Mouse (Mus musculus) bone marrow, adult 2 months (tissue): ENCODE data around the gene Tgfb1i1. TPM values are rescaled to one million over a fixed set of nuclear protein-coding genes. Genes with fewer than 3 reads are reported as not detected.

Experiments
- H3K27ac ChIP-seq: fragments of 200-500 bp; 2 replicates; pipeline ENCODE4 v1.5.1; 2012; ENCODE audit warnings: low read depth, mild to moderate bottlenecking, control low read depth, inconsistent platforms, low read length; ENCODE audit not compliant: control insufficient read depth, poor library complexity, insufficient read depth
- H3K4me1 ChIP-seq: fragments of 200-500 bp; 2 replicates; pipeline ENCODE4 v1.6.1; 2011; ENCODE audit warnings: low read length; ENCODE audit not compliant: control insufficient read depth, insufficient read depth
- H3K4me3 ChIP-seq: fragments of 200-500 bp; replicated peaks from 2 replicates; pipeline ENCODE3; 2011; ENCODE audit warnings: mild to moderate bottlenecking, low read depth, low read length, control low read depth; ENCODE audit not compliant: control insufficient read depth
- CTCF ChIP-seq: fragments of 200-500 bp; IDR thresholded peaks from 2 replicates; pipeline ENCODE4 v1.5.1; 2011; ENCODE audit warnings: low read length, control low read depth; ENCODE audit not compliant: control insufficient read depth, insufficient read depth
- POLR2A ChIP-seq: fragments of 200-500 bp; IDR thresholded peaks from 2 replicates; pipeline ENCODE4 v1.6.1; 2011; ENCODE audit warnings: low read depth, mild to moderate bottlenecking, control low read depth, low read length, borderline replicate concordance; ENCODE audit not compliant: control insufficient read depth
- WGBS: fragments of 180-500 bp; shearing (Covaris S2); methylation state at CpG from one replicate; pipeline ENCODE4 v1.1.7; 2018; 5-methylcytosine and 5-hydroxymethylcytosine counted together
- polyA plus RNA-seq: library from polyadenylated mRNA; stranded (reverse); fragments of >200 nt; gene quantifications from 2 replicates; pipeline ENCODE4 v1.2.4, GENCODE M21; 2011; ENCODE audit warnings: low replicate concordance; ENCODE audit not compliant: missing spikeins, insufficient read depth, insufficient read length

The Tgfb1i1 gene
- 13.9 and 22.2 TPM in 2 replicates for polyA plus RNA-seq

DNA sequence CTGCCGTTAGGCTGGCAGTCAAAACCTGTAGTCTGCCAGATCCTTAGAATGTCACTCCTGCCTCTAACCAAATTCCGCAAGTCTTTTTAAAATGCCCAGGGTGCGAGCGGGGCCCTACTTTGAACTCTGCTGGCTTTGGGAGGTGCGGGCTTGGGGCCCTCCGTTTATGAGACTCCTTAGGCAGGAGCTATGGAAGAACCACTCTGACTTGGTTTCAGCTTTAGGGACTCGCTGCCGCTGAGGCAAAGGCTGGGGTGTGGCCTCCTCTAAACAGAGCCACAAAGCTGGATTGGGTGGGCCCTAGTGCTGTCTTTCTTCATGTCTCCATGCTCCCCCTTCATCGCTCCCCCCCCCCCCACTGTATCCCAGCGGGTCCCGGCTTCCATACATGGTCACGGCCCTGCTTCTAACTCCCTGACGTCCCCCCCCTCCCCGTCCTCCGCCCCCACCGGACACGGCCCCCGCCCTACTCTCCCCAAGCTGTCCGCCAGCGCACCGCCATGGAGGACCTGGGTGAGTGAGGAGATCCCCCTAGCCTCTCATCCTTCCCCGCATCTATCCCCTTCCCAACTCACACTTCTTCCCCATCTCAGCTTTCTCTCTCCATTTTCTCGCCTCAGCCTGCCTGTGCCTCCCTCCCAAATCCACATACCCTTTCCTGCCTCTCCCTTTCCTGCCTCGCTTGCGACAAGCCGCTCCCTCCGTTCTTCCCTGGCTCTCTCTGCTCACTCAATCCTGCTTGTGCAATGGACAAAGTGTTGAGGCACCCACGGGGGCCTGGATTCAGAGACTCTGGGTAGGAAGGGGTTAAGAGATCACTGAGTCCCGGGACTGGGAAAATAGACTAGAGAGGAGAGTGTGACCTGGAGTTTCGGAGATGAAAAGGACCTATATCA, at the start of gene Tgfb1i1:
Tgfb1i1 (plus strand) TSS at position 317 of the 896 bp plus-strand sequence.
- peak within 1 kb of the TSS; percentile 16 for H3K4me3 ChIP-seq
- peaks cover 2% of the 10 kb centered on the region for H3K4me1 ChIP-seq
- H3K27ac ChIP-seq, result peak within 1 kb of the TSS; percentile 15; the same call in 1 of the 2 replicates
- TF ChIP-seq POLR2A (no peak), CTCF (no peak)
- 16% methylated on average over 30 of the region's 30 CpGs for WGBS

DNA sequence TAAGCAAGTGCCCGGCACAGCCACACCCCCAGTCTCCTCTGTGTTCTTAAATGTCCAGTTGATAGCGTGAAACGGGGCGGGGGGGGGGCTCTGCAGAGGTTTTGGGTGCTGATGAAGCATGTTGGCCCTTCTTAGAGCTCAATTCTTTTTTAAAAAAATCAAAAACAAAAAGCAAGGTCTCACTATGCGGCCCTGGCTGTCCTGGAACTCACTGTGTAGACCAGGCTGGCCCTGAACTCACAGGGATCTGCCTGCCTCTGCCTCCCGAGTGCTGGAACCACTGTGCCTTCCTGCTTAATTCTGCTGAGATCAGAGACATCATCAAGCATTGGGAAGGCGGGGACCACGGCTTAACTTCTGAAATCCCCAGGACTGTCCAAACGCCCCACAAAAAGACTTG, 45.0 kb upstream of the Tgfb1i1 start:
- H3K27ac ChIP-seq, result no peak overlapping the region
- no peak overlapping the region for H3K4me3 ChIP-seq
- H3K4me1 ChIP-seq, result peaks cover 4% of the 10 kb centered on the region
- WGBS, result 78% methylated on average over 9 of the region's 9 CpGs
- TF ChIP-seq CTCF (no peak), POLR2A (no peak)

DNA sequence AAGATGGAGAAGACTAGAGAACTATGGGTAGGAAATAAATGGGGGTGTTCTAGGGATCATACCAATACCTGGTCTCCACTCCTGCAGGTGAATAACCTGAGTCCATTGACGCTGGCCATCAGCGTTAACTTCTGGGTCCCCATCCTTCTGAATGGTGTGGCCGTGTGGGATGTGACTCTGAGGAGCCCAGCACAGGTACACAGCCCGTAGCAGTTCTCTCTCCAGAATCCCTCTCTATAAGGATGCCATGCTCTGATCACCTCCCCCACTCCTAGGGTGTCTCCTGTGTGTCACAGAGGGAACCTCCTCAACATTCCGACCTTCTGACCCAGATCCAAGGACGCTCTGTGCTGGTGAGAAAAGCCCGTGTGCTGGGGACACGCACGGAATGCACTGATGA, 43.5 kb upstream of the Tgfb1i1 start:
- Histone ChIP-seq H3K4me3 (no peak overlapping the region), H3K27ac (no peak overlapping the region), H3K4me1 (peaks cover 4% of the 10 kb centered on the region)
- 89% methylated on average over 9 of the region's 9 CpGs for WGBS
- TF ChIP-seq CTCF (no peak), POLR2A (no peak)

DNA sequence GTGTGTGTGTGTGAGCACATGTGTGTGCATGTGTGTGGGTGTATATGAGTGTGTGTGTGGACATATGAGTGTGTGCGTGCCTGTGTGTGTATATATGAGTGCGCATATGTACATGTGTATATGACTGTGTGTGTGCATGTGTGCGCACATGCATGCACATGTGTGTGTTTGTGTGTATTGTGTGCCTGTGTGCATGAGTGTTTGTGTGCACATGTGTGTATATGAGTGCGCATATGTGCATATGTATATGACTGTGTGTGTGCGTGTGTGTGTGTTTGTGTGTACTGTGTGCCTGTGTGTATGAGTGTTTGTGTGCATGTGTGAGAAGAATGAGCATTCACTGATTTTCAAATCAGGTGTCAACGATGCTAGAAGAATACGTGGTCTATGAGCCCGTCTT, 42.4 kb upstream of the Tgfb1i1 start:
- H3K4me3 ChIP-seq, result no peak overlapping the region
- 84% methylated on average over 8 of the region's 8 CpGs for WGBS
- TF ChIP-seq POLR2A (no peak), CTCF (no peak)
- no peak overlapping the region for H3K27ac ChIP-seq
- H3K4me1 ChIP-seq, result peaks cover 4% of the 10 kb centered on the region

DNA sequence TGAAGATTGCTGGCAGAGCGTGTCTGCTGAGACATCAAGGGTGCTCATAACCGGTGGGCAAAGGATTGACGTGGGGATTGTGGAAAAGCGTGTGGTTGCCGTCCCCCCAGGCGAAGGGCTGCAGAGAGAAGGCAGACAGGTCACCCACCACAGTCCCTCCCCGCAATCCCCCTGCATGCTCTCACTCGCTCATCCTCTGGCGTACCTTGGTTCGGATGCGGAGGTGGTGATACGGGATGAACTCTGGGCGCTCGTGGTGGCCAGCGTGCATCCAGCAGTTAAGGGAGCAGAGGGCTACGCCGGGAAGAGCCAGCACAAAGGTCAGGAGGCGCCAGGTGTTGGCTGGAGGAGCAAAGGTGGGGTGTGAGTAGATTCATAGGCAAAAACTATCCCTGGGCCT, 40.9 kb upstream of the Tgfb1i1 start:
- no peak for TF ChIP-seq POLR2A
- TF ChIP-seq CTCF, result no peak
- Histone ChIP-seq H3K27ac (peak overlapping the region; percentile 19; the same call in 1 of the 2 replicates), H3K4me1 (peaks cover 4% of the 10 kb centered on the region), H3K4me3 (peak overlapping the region; percentile 4)
- WGBS, result 89% methylated on average over 18 of the region's 18 CpGs

DNA sequence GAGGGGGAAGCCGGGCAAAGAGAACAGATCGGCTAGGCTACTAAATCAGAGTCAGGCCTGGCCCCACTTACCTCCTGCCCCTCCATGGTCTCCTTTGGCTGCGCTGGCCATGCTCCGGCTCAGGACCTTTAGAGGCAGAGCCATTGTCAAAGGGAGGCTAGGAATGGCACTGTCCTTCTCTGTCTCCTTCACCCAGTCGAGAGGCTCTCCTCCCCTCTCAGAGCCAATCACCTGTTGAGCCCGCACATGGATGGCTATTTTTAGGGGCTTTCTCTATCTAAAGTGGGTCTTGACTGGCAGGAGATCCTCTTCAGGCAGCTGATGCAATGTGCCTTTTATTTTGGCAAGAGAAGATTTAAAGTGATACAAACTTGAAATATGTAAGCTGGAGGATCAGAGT, 40.5 kb upstream of the Tgfb1i1 start, which contains the start of gene Cox6a2:
Cox6a2 (minus strand) TSS at position 236 of the 400 bp plus-strand sequence.
- 73% methylated on average over 6 of the region's 6 CpGs for WGBS
- Histone ChIP-seq H3K27ac (peak within 1 kb of the TSS; percentile 19; the same call in 1 of the 2 replicates), H3K4me3 (peak within 1 kb of the TSS; percentile 4), H3K4me1 (peaks cover 4% of the 10 kb centered on the region)
- TF ChIP-seq CTCF (no peak), POLR2A (no peak)

DNA sequence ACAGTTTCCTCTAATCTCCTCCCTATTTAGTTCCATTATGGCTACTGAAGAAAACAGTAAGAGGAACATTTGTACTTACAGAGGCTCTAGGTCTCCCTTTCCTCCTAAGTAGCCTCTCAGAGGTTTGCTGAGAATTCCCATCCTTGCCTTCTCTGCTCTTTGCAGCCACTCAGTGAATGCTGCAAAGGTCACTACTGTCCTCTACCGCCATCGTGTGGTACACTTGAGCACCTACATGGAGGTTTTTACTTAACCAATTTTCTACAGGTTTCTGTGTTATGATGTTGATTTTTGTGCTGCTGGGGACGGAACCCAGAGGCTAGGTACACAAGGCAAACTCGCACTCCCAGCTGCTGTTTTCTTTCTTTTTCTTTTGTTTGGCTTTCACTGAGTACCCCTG, 38.4 kb upstream of the Tgfb1i1 start:
- H3K4me3 ChIP-seq, result no peak overlapping the region
- 13% methylated on average over 4 of the region's 4 CpGs for WGBS
- H3K27ac ChIP-seq, result no peak overlapping the region
- peaks cover 4% of the 10 kb centered on the region for H3K4me1 ChIP-seq
- TF ChIP-seq CTCF (peak; percentile 78), POLR2A (no peak)

DNA sequence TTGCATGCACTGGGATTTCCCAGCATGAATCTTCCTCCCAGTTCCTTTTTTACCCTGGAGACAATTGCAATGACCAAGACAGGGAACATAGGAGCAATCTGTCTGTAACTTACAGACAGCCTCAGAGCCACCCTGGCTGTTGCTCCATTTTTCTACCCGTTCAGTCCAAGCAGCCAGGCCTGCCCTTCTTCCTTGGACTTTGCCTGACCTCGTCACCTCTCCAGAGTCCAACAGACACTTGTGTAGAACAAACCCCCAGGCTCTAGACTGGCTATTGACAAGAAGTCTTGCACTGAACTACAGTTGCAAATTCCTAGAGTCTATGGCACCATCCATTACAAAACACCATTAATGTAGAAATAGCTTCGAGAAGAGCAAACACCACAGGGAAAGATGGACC, 36.8 kb upstream of the Tgfb1i1 start:
- 56% methylated on average over 3 of the region's 3 CpGs for WGBS
- Histone ChIP-seq H3K27ac (no peak overlapping the region), H3K4me1 (peaks cover 3% of the 10 kb centered on the region)

More for the DNA sequence above, 36.8 kb upstream of the Tgfb1i1 start:
- no peak for TF ChIP-seq POLR2A
- no peak for TF ChIP-seq CTCF
- H3K4me3 ChIP-seq, result no peak overlapping the region
